In the genomic region with DNA sequence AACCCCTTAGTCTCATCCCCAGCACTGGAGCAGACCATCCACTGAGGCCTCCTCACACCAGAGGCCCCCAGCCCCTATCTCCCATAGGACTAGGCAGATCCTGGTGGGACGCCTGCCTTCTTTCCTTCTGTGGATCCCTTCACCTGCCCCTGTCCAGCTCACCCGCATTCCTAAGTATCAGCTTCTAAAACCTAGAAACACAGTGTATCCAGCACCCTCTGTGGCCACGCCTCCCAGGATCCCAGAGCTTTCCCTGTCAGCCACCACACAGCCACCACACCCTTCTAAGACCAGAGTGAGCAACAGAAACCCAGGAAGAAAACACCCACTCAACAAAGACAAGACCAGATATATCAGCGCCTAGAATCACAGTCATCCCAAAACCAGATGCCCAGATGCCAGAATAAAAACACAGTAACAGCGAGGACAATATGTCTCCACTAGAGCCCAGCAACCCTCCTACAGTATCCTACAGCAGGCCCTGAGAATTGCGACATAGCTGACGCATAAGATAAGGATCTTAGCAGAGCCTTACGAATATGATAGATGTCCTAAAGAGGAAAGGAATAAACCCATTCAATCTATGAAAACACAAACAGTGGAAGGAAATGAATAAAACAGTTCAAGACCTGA, we compare ENCODE assay signal across 32 mouse cellular contexts. TPM values are rescaled to one million over a fixed set of nuclear protein-coding genes. Genes with fewer than 3 reads are reported as not detected.
A peak's percentile ranks its signal among the peaks of the same experiment; 100 is the strongest.
DNase-seq lines count a peak whose midpoint lies in the region; ATAC-seq lines count a peak whose summit lies in the region.
"Had no signal": no experiment of that assay in that cellular context is flagged by ENCODE, and none has a peak within 500 bp of the region (broad histone marks: within the 10 kb centered on the region; RNA-seq: fewer than 3 reads in every experiment).

No protein-coding gene starts in this region.

- no peaks in the 10 kb centered on the region for H3K36me3 ChIP-seq in stomach, embryonic 14.5 days (ENCODE audit: control insufficient read depth, insufficient read depth, low read length)
- H3K36me3 ChIP-seq: embryonic facial prominence, embryonic 12.5 days; forebrain, embryonic 10.5 days; forebrain, embryonic 15.5 days; heart, embryonic 13.5 days; hindbrain, embryonic 10.5 days; hindbrain, embryonic 15.5 days; midbrain, embryonic 15.5 days had no signal

- H3K4me2 ChIP-seq in stomach, embryonic 14.5 days (replicated peaks; ENCODE audit: low read depth, low read length) = no peak overlapping the region
- H3K4me2 ChIP-seq: embryonic facial prominence, embryonic 12.5 days; forebrain, embryonic 15.5 days; heart, embryonic 13.5 days; hindbrain, embryonic 15.5 days; lung, embryonic 14.5 days; midbrain, embryonic 15.5 days had no signal

- WGBS in stomach, embryonic 14.5 days = 71% methylated on average over 8 of the region's 8 CpGs

- no peak for ATAC-seq in stomach, embryonic 14.5 days (ENCODE audit: insufficient number of reproducible peaks, insufficient read depth, low FRiP score, low read depth)
- ATAC-seq: forebrain, embryonic 15.5 days; inflammation-experienced regulatory T-cells, adult 6 months; midbrain, embryonic 15.5 days had no signal

- no peaks in the 10 kb centered on the region for H3K9me3 ChIP-seq in stomach, embryonic 14.5 days (ENCODE audit: control insufficient read depth, low read depth, low read length)
- H3K9me3 ChIP-seq: embryonic facial prominence, embryonic 12.5 days; forebrain, embryonic 10.5 days; forebrain, embryonic 15.5 days; heart, embryonic 13.5 days; hindbrain, embryonic 10.5 days; hindbrain, embryonic 15.5 days; midbrain, embryonic 15.5 days had no signal

- no peaks in the 10 kb centered on the region for H3K4me1 ChIP-seq in stomach, embryonic 14.5 days (ENCODE audit: control insufficient read depth, insufficient read depth, low read length)
- H3K4me1 ChIP-seq: forebrain, embryonic 10.5 days; forebrain, embryonic 15.5 days; hindbrain, embryonic 10.5 days; hindbrain, embryonic 15.5 days; midbrain, embryonic 15.5 days had no signal

- no peak overlapping the region for H3K4me3 ChIP-seq in stomach, embryonic 14.5 days (ENCODE audit: low read depth, low read length)
- H3K4me3 ChIP-seq: embryonic facial prominence, embryonic 12.5 days; forebrain, embryonic 10.5 days; forebrain, embryonic 15.5 days; gastrocnemius, adult 2 months; heart, embryonic 13.5 days; hindbrain, embryonic 10.5 days; hindbrain, embryonic 15.5 days; midbrain, embryonic 15.5 days had no signal

- DNase-seq in adrenal gland, postnatal 14 days = peak; percentile 44
- DNase-seq in adrenal gland, postnatal 25 days = no peak
- DNase-seq in 3134 (ENCODE audit: extremely low read depth, insufficient read length, low spot score) (peak; percentile 68), MN1 (ENCODE audit: low spot score) (peak; percentile 72)
- DNase-seq in retina, postnatal 1 day = no peak
- DNase-seq in gastrocnemius, postnatal 10 days = no peak
- no peak for DNase-seq in urinary bladder, postnatal 14 days (ENCODE audit: low spot score)
- DNase-seq: B cell, adult 2 months; cerebellum, adult 11-12 months; cerebellum, adult 9-11 months; embryo, embryonic 11 days; gastrocnemius, adult 2 months; heart, postnatal 10 days; kidney, adult 11 months; kidney, postnatal 14 days; layer of hippocampus, adult 9-11 months; liver; right cerebral cortex, adult 18-20 months; right cerebral cortex, postnatal 4 days; thymus, adult 2 months; thymus, postnatal 36 days had no signal

- H3K27ac ChIP-seq in stomach, embryonic 14.5 days (ENCODE audit: low read length) = peak overlapping the region; percentile 44; the same call in 1 of the 2 replicates
- H3K27ac ChIP-seq: embryonic facial prominence, embryonic 12.5 days; forebrain, embryonic 10.5 days; forebrain, embryonic 15.5 days; gastrocnemius, adult 2 months; heart, embryonic 13.5 days; hindbrain, embryonic 10.5 days; hindbrain, embryonic 15.5 days; liver, embryonic 14.5 days; midbrain, embryonic 15.5 days had no signal

- no peak overlapping the region for H3K9ac ChIP-seq in stomach, embryonic 14.5 days (replicated peaks; ENCODE audit: low read depth, low read length)
- H3K9ac ChIP-seq: embryonic facial prominence, embryonic 12.5 days; forebrain, embryonic 15.5 days; heart, embryonic 13.5 days; hindbrain, embryonic 15.5 days; liver, embryonic 14.5 days; lung, embryonic 14.5 days; midbrain, embryonic 15.5 days had no signal

- H3K27me3 ChIP-seq in stomach, embryonic 14.5 days (ENCODE audit: control insufficient read depth, insufficient read depth, low read length) = no peaks in the 10 kb centered on the region
- H3K27me3 ChIP-seq: embryonic facial prominence, embryonic 12.5 days; forebrain, embryonic 15.5 days; heart, embryonic 13.5 days; hindbrain, embryonic 15.5 days; midbrain, embryonic 15.5 days had no signal

RNA-seq across cellular contexts. Expression of a gene that starts 11.3 kb away (rescaled TPM):
- 53.2 and 58.0 TPM in 2 replicates for total RNA-seq in adrenal gland, postnatal 14 days (2021)
- 54.9 and 69.0 TPM in 2 replicates for total RNA-seq in adrenal gland, postnatal 25 days (2021)
- 47.5 and 53.0 TPM in 2 replicates for polyA plus RNA-seq in stomach, embryonic 14.5 days (2014; fragmentation: Nextera tagmentation; extraction: Ambion mirVana)
- total RNA-seq in gastrocnemius, postnatal 10 days (2021) = 10 to 100 TPM; 18.6 to 22.6 TPM

Comparison
In these comparisons a context has a peak if more than half of its experiments do, and no peak if none do; other contexts are left out.
1. DNase-seq: peak in adrenal gland, postnatal 14 days (single experiment), 3134 (single experiment) and MN1 (single experiment); none in adrenal gland, postnatal 25 days (single experiment), retina, postnatal 1 day (single experiment), gastrocnemius, postnatal 10 days (single experiment) and urinary bladder, postnatal 14 days (single experiment).